Mouse (Mus musculus) embryonic facial prominence, embryonic 11.5 days (tissue): ENCODE data around the gene Nr1h4. TPM values are rescaled to one million over a fixed set of nuclear protein-coding genes. Genes with fewer than 3 reads are reported as not detected.

Experiments
- ATAC-seq: fragments of 200-750 bp; cut with Nextera tagmentation; replicated peaks from 2 replicates; pipeline ENCODE4 v1.8.0; 2017; ENCODE audit warnings: low read depth; ENCODE audit not compliant: insufficient number of reproducible peaks, low FRiP score, low TSS enrichment
- DNase-seq: peaks from one replicate; pipeline ENCODE4 v3.0.0-alpha.2; 2015; ENCODE audit warnings: low spot score
- H3K27ac ChIP-seq: fragments of 300-500 bp; sonication (generic); replicated peaks from 2 replicates; pipeline ENCODE4 v1.5.1; 2014; ENCODE audit warnings: mild to moderate bottlenecking, low read depth, low read length, control low read depth
- H3K27me3 ChIP-seq: fragments of 300-500 bp; sonication (generic); 2 replicates; pipeline ENCODE4 v1.6.1; 2014; ENCODE audit warnings: mild to moderate bottlenecking, low read length, moderate library complexity, mixed read lengths; ENCODE audit not compliant: control insufficient read depth, insufficient read depth
- H3K36me3 ChIP-seq: fragments of 300-500 bp; sonication (generic); replicated peaks from 2 replicates; pipeline ENCODE4 v1.6.1; 2014; ENCODE audit warnings: low read depth, mild to moderate bottlenecking, low read length, moderate library complexity, mixed read lengths; ENCODE audit not compliant: control insufficient read depth, insufficient read depth
- H3K4me1 ChIP-seq: fragments of 300-500 bp; sonication (generic); 2 replicates; pipeline ENCODE4 v1.6.1; 2014; ENCODE audit warnings: low read length, mixed read lengths; ENCODE audit not compliant: control insufficient read depth, insufficient read depth
- H3K4me2 ChIP-seq: fragments of 300-500 bp; sonication (generic); 2 replicates; pipeline ENCODE4 v1.6.1; 2014; ENCODE audit warnings: low read depth, mild to moderate bottlenecking, control low read depth, low read length, moderate library complexity
- H3K4me3 ChIP-seq: fragments of 300-500 bp; sonication (generic); 2 replicates; pipeline ENCODE4 v1.5.1; 2014; ENCODE audit warnings: low read depth, low read length, control low read depth
- H3K9ac ChIP-seq: fragments of 300-500 bp; sonication (generic); replicated peaks from 2 replicates; pipeline ENCODE4 v1.6.1; 2014; ENCODE audit warnings: mild to moderate bottlenecking, control low read depth, low read length
- H3K9me3 ChIP-seq: fragments of 300-500 bp; sonication (generic); replicated peaks from 2 replicates; pipeline ENCODE4 v1.6.1; 2016; ENCODE audit warnings: mild to moderate bottlenecking, low read length, inconsistent platforms, mixed read lengths; ENCODE audit not compliant: control insufficient read depth
- WGBS: fragments of 180-500 bp; shearing (Covaris S2); extraction: QIAGEN DNeasy Blood & Tissue Kit; methylation state at CpG from one replicate; pipeline ENCODE4 v1.1.7; 2014; 5-methylcytosine and 5-hydroxymethylcytosine counted together
- polyA plus RNA-seq: library from polyadenylated mRNA; unstranded; fragments of >200 nt; fragmentation: Nextera tagmentation; extraction: Ambion mirVana; gene quantifications from 2 replicates; pipeline ENCODE4 v1.2.1, GENCODE M21; 2014

The Nr1h4 gene
- polyA plus RNA-seq, 1 experiment from 2014 or later, result not detected

GRCm38 (mm10) chr10:89435920-89436319 is 97.5 kb downstream of the Nr1h4 start:
- no peak for ATAC-seq
- Histone ChIP-seq H3K9me3 (no peaks in the 10 kb centered on the region), H3K36me3 (no peaks in the 10 kb centered on the region), H3K27ac (no peak overlapping the region), H3K4me3 (no peak overlapping the region), H3K9ac (no peak overlapping the region), H3K27me3 (no peaks in the 10 kb centered on the region), H3K4me2 (no peak overlapping the region), H3K4me1 (no peaks in the 10 kb centered on the region)
- no peak for DNase-seq
- WGBS, result 69% methylated on average over 9 of the region's 9 CpGs

GRCm38 (mm10) chr10:89435413-89435812 is 98.0 kb downstream of the Nr1h4 start:
- H3K27ac ChIP-seq, result no peak overlapping the region
- H3K4me1 ChIP-seq, result no peaks in the 10 kb centered on the region
- DNase-seq (no peak), ATAC-seq (peak; percentile 47; the same call in 1 of the 2 replicates)
- WGBS, result 69% methylated on average over 12 of the region's 12 CpGs
- H3K9ac ChIP-seq, result no peak overlapping the region
- H3K4me3 ChIP-seq, result no peak overlapping the region
- no peaks in the 10 kb centered on the region for H3K27me3 ChIP-seq
- no peak overlapping the region for H3K4me2 ChIP-seq
- H3K9me3 ChIP-seq, result no peaks in the 10 kb centered on the region
- H3K36me3 ChIP-seq, result no peaks in the 10 kb centered on the region

- H3K4me1 ChIP-seq, result no peaks in the 10 kb centered on the region
- 0 out of 2 replicates have a peak, but pooled peaks have one; percentile 52 for ATAC-seq
- no peaks in the 10 kb centered on the region for H3K36me3 ChIP-seq
- DNase-seq, result peak; percentile 50
- 27% methylated on average over 17 of the region's 17 CpGs for WGBS
- H3K9ac ChIP-seq, result no peak overlapping the region
- no peak overlapping the region for H3K4me2 ChIP-seq
- no peaks in the 10 kb centered on the region for H3K9me3 ChIP-seq
- H3K4me3 ChIP-seq, result no peak overlapping the region
- no peak overlapping the region for H3K27ac ChIP-seq
- no peaks in the 10 kb centered on the region for H3K27me3 ChIP-seq
Observed at GRCm38 (mm10) chr10:89434509-89435210, 98.7 kb downstream of the Nr1h4 start.

- H3K4me1 ChIP-seq, result no peaks in the 10 kb centered on the region
- WGBS, result 91% methylated on average over 13 of the region's 13 CpGs
- ATAC-seq (no peak), DNase-seq (no peak)
- H3K9me3 ChIP-seq, result no peaks in the 10 kb centered on the region
- H3K27me3 ChIP-seq, result no peaks in the 10 kb centered on the region
- H3K27ac ChIP-seq, result no peak overlapping the region
- H3K4me3 ChIP-seq, result no peak overlapping the region
- no peak overlapping the region for H3K4me2 ChIP-seq
- H3K9ac ChIP-seq, result no peak overlapping the region
- H3K36me3 ChIP-seq, result no peaks in the 10 kb centered on the region
Observed at GRCm38 (mm10) chr10:89432743-89433142, 100.6 kb downstream of the Nr1h4 start.

GRCm38 (mm10) chr10:89430751-89431150 is 102.6 kb downstream of the Nr1h4 start:
- Histone ChIP-seq H3K36me3 (peaks cover 2% of the 10 kb centered on the region; the same call in 1 of the 2 replicates), H3K27me3 (no peaks in the 10 kb centered on the region), H3K9me3 (no peaks in the 10 kb centered on the region), H3K9ac (no peak overlapping the region), H3K4me2 (no peak overlapping the region), H3K4me1 (no peaks in the 10 kb centered on the region), H3K27ac (no peak overlapping the region), H3K4me3 (no peak overlapping the region)
- DNase-seq (no peak), ATAC-seq (no peak)
- 91% methylated on average over 7 of the region's 7 CpGs for WGBS

GRCm38 (mm10) chr10:89424800-89425393 is 108.5 kb downstream of the Nr1h4 start:
- ATAC-seq, result no peak
- 88% methylated on average over 11 of the region's 11 CpGs for WGBS

GRCm38 (mm10) chr10:89424217-89424616 is 109.2 kb downstream of the Nr1h4 start:
- Histone ChIP-seq H3K27me3 (no peaks in the 10 kb centered on the region), H3K9me3 (no peaks in the 10 kb centered on the region), H3K4me1 (no peaks in the 10 kb centered on the region), H3K36me3 (peaks cover 3% of the 10 kb centered on the region; the same call in 1 of the 2 replicates), H3K9ac (no peak overlapping the region), H3K4me3 (no peak overlapping the region), H3K27ac (no peak overlapping the region), H3K4me2 (no peak overlapping the region)
- no peak for ATAC-seq
- no peak for DNase-seq
- 92% methylated on average over 9 of the region's 9 CpGs for WGBS

More at GRCm38 (mm10) chr10:89424800-89425393, 108.5 kb downstream of the Nr1h4 start:
- H3K4me2 ChIP-seq, result no peak overlapping the region
- no peak overlapping the region for H3K9ac ChIP-seq
- no peak overlapping the region for H3K4me3 ChIP-seq
- H3K27me3 ChIP-seq, result no peaks in the 10 kb centered on the region
- DNase-seq, result no peak
- H3K9me3 ChIP-seq, result no peaks in the 10 kb centered on the region
- H3K36me3 ChIP-seq, result peaks cover 3% of the 10 kb centered on the region; the same call in 1 of the 2 replicates
- H3K4me1 ChIP-seq, result no peaks in the 10 kb centered on the region
- H3K27ac ChIP-seq, result no peak overlapping the region

GRCm38 (mm10) chr10:89423164-89423778 is 110.1 kb downstream of the Nr1h4 start:
- Histone ChIP-seq H3K4me3 (no peak overlapping the region), H3K27me3 (no peaks in the 10 kb centered on the region), H3K4me2 (no peak overlapping the region), H3K27ac (no peak overlapping the region), H3K9me3 (no peaks in the 10 kb centered on the region), H3K36me3 (peaks cover 3% of the 10 kb centered on the region; the same call in 1 of the 2 replicates), H3K9ac (no peak overlapping the region), H3K4me1 (no peaks in the 10 kb centered on the region)
- DNase-seq (no peak), ATAC-seq (no peak)
- 95% methylated on average over 9 of the region's 9 CpGs for WGBS
